8 mouse cellular contexts compared by ENCODE assay signal in the genomic region with DNA sequence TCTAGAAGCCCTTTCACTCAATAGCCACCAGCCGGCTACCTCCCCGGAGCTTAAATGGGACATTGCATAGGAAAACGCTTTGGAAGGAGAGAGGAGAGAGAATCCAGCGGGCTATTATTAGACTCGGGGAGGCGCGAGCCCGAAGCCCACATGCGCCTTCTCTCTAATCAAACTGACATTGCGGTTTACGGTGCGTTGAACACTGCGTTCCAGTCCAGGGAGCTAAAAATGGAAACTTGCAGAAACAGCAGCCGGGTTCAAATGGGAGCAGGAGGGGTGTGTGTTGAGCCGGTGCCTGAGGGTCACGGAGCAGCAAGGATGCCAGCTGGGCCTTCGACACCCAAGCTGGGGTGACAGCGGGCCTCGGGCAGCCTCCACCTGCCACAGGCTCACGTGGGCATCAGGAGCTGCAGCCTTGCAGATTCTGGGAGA.
DNase-seq lines count a peak whose midpoint lies in the region.

No protein-coding gene starts in this region.

- peak; percentile 2 for DNase-seq in kidney, adult 9 months
- no peak for DNase-seq in kidney, postnatal 14 days
- peak; percentile 34 to 46 for DNase-seq in frontal cortex, postnatal 10 days (ENCODE audit: low spot score in 2 of 2)
- peak; percentile 55 for DNase-seq in heart, postnatal 25 days (ENCODE audit: low spot score)
- DNase-seq in left cerebral cortex, adult 11 months (ENCODE audit: low spot score): peak; percentile 39
- DNase-seq in right cerebral cortex, postnatal 10 days (ENCODE audit: low spot score in 2 of 2): peak; percentile 72 to 81
- no peak for DNase-seq in urinary bladder, postnatal 25 days (ENCODE audit: low spot score)
- no peak for DNase-seq in ovary, postnatal 36 days (ENCODE audit: low spot score)

- intact Hi-C loops in heart, postnatal 25 days (cut with DNase I): no loop called here

Comparison
In these comparisons a context has a peak if more than half of its experiments do, and no peak if none do; other contexts are left out.
1. DNase-seq: peak in kidney, adult 9 months (single experiment), frontal cortex, postnatal 10 days (2 of 2), heart, postnatal 25 days (single experiment), left cerebral cortex, adult 11 months (single experiment) and right cerebral cortex, postnatal 10 days (2 of 2); none in kidney, postnatal 14 days (single experiment), urinary bladder, postnatal 25 days (single experiment) and ovary, postnatal 36 days (single experiment).